Mouse (Mus musculus): ENCODE measurements around the gene Arhgap33. TPM values are rescaled to one million over a fixed set of nuclear protein-coding genes. Genes with fewer than 3 reads are reported as not detected.
"Not testable (repeated sequence)": the region's sequence is repeated elsewhere in the genome, so short reads cannot be mapped to it uniquely, and the experiment has no call there.

Gene Arhgap33
- polyA plus RNA-seq, 1 experiment from 2014 or later, result 90.0 TPM

GRCm38 (mm10) chr7:30477415-30478381 lies 57.2 kb downstream of the Arhgap33 start:
- ATAC-seq (ENCODE audit: low FRiP score, low read depth), result peak; percentile 71; the same call in 1 of the 2 replicates
- peak overlapping the region; percentile 42; the same call in 1 of the 2 replicates for H3K9ac ChIP-seq
- peak overlapping the region; percentile 17; the same call in 1 of the 2 replicates for H3K27ac ChIP-seq
- H3K4me1 ChIP-seq, result 0 out of 2 replicates have a peak, but pooled peaks cover 5% of the 10 kb centered on the region
- H3K4me2 ChIP-seq (replicated peaks), result peak overlapping the region; percentile 59
- no peaks in the 10 kb centered on the region for H3K27me3 ChIP-seq (replicated peaks)
- no peaks in the 10 kb centered on the region for H3K36me3 ChIP-seq
- 9% methylated on average over 28 of the region's 32 CpGs for WGBS
- no peaks in the 10 kb centered on the region; the same call in 1 of the 2 replicates for H3K9me3 ChIP-seq
- peak overlapping the region; percentile 22 for H3K4me3 ChIP-seq

GRCm38 (mm10) chr7:30476136-30476535 lies 58.7 kb downstream of the Arhgap33 start:
- not testable (repeated sequence) for H3K4me3 ChIP-seq; H3K9me3 ChIP-seq; H3K9ac ChIP-seq; ATAC-seq (ENCODE audit: low FRiP score, low read depth); H3K4me2 ChIP-seq (replicated peaks); H3K4me1 ChIP-seq; H3K36me3 ChIP-seq; H3K27me3 ChIP-seq (replicated peaks); H3K27ac ChIP-seq
- WGBS, result 94% methylated on average over 7 of the region's 7 CpGs

- 0 out of 2 replicates have a peak, but pooled peaks cover 5% of the 10 kb centered on the region for H3K4me1 ChIP-seq
- 71% methylated on average over 4 of the region's 4 CpGs for WGBS
- no peaks in the 10 kb centered on the region for H3K36me3 ChIP-seq
- H3K27ac ChIP-seq, result no peak overlapping the region
- H3K9ac ChIP-seq, result no peak overlapping the region
- peaks cover 6% of the 10 kb centered on the region; the same call in 1 of the 2 replicates for H3K9me3 ChIP-seq
- no peaks in the 10 kb centered on the region for H3K27me3 ChIP-seq (replicated peaks)
- no peak overlapping the region for H3K4me2 ChIP-seq (replicated peaks)
- no peak overlapping the region for H3K4me3 ChIP-seq
- ATAC-seq (ENCODE audit: low FRiP score, low read depth), result no peak
These were observed 59.9 kb downstream of the Arhgap33 start for GRCm38 (mm10) chr7:30474999-30475398.

GRCm38 (mm10) chr7:30472411-30472810 lies 62.4 kb downstream of the Arhgap33 start:
- ATAC-seq (ENCODE audit: low FRiP score, low read depth), result no peak
- peaks cover 6% of the 10 kb centered on the region; the same call in 1 of the 2 replicates for H3K9me3 ChIP-seq
- H3K4me2 ChIP-seq (replicated peaks), result no peak overlapping the region
- H3K4me1 ChIP-seq, result peaks cover 2% of the 10 kb centered on the region; the same call in 1 of the 2 replicates
- H3K27ac ChIP-seq, result no peak overlapping the region
- peaks cover 13% of the 10 kb centered on the region for H3K27me3 ChIP-seq (replicated peaks)
- no peaks in the 10 kb centered on the region for H3K36me3 ChIP-seq
- 47% methylated on average over 5 of the region's 5 CpGs for WGBS
- no peak overlapping the region for H3K4me3 ChIP-seq
- H3K9ac ChIP-seq, result no peak overlapping the region

Small RNA genes within 50 kb of the gene (microRNA-seq; reads per million reads assigned to microRNA genes)
- 1.1 reads per million for gene Gm38670

Other genes with a start within 250 kb of the Arhgap33 start
- 74.3 and 87.2 TPM in 2 replicates for gene Clip3, start 243.3 kb downstream of the Arhgap33 start, polyA plus RNA-seq (2016; fragmentation: Nextera tagmentation; extraction: Ambion mirVana)
- 93.4 and 95.9 TPM in 2 replicates for gene Alkbh6, start 226.3 kb downstream of the Arhgap33 start, polyA plus RNA-seq (2016; fragmentation: Nextera tagmentation; extraction: Ambion mirVana)
- gene Syne4, start 220.3 kb downstream of the Arhgap33 start, polyA plus RNA-seq (2016; fragmentation: Nextera tagmentation; extraction: Ambion mirVana), result 21.8 and 24.3 TPM in 2 replicates
- not detected in 2 replicates for gene E130208F15Rik, start 213.3 kb downstream of the Arhgap33 start, polyA plus RNA-seq (2016; fragmentation: Nextera tagmentation; extraction: Ambion mirVana)
- 25.9 and 26.7 TPM in 2 replicates for gene Sdhaf1, start 211.2 kb downstream of the Arhgap33 start, polyA plus RNA-seq (2016; fragmentation: Nextera tagmentation; extraction: Ambion mirVana)
- gene Lrfn3, start 172.3 kb downstream of the Arhgap33 start, polyA plus RNA-seq (2016; fragmentation: Nextera tagmentation; extraction: Ambion mirVana), result 10.7 and 11.1 TPM in 2 replicates
- 22.6 and 23.2 TPM in 2 replicates for gene Tyrobp, start 121.3 kb downstream of the Arhgap33 start, polyA plus RNA-seq (2016; fragmentation: Nextera tagmentation; extraction: Ambion mirVana)
- gene Hcst, start 115.2 kb downstream of the Arhgap33 start, polyA plus RNA-seq (2016; fragmentation: Nextera tagmentation; extraction: Ambion mirVana), result 0.72 and 1.2 TPM in 2 replicates
- gene Nfkbid, start 113.3 kb downstream of the Arhgap33 start, polyA plus RNA-seq (2016; fragmentation: Nextera tagmentation; extraction: Ambion mirVana), result 1.4 and 2.1 TPM in 2 replicates
- 368 and 386 TPM in 2 replicates for gene Aplp1, start 89.5 kb downstream of the Arhgap33 start, polyA plus RNA-seq (2016; fragmentation: Nextera tagmentation; extraction: Ambion mirVana)
- 13.5 and 14.6 TPM in 2 replicates for gene Kirrel2, start 77.4 kb downstream of the Arhgap33 start, polyA plus RNA-seq (2016; fragmentation: Nextera tagmentation; extraction: Ambion mirVana)
- gene Nphs1, start 76.7 kb downstream of the Arhgap33 start, polyA plus RNA-seq (2016; fragmentation: Nextera tagmentation; extraction: Ambion mirVana), result 2.0 and 3.3 TPM in 2 replicates
- gene Prodh2, start 41.4 kb downstream of the Arhgap33 start, polyA plus RNA-seq (2016; fragmentation: Nextera tagmentation; extraction: Ambion mirVana), result not detected in 2 replicates
- 5.4 and 6.0 TPM in 2 replicates for gene Hspb6, start 17.1 kb upstream of the Arhgap33 start, polyA plus RNA-seq (2016; fragmentation: Nextera tagmentation; extraction: Ambion mirVana)
- gene Proser3, start 17.2 kb upstream of the Arhgap33 start, polyA plus RNA-seq (2016; fragmentation: Nextera tagmentation; extraction: Ambion mirVana), result 9.7 and 11.0 TPM in 2 replicates
- gene Lin37, start 24.8 kb upstream of the Arhgap33 start, polyA plus RNA-seq (2016; fragmentation: Nextera tagmentation; extraction: Ambion mirVana), result 52.8 and 53.4 TPM in 2 replicates
- gene U2af1l4, start 28.2 kb upstream of the Arhgap33 start, polyA plus RNA-seq (2016; fragmentation: Nextera tagmentation; extraction: Ambion mirVana), result 83.8 and 87.9 TPM in 2 replicates
- gene Gm49396, start 28.3 kb upstream of the Arhgap33 start, polyA plus RNA-seq (2016; fragmentation: Nextera tagmentation; extraction: Ambion mirVana), result 16.2 and 17.1 TPM in 2 replicates
- 137 and 143 TPM in 2 replicates for gene Psenen, start 28.6 kb upstream of the Arhgap33 start, polyA plus RNA-seq (2016; fragmentation: Nextera tagmentation; extraction: Ambion mirVana)
- 4.1 and 5.7 TPM in 2 replicates for gene Igflr1, start 30.4 kb upstream of the Arhgap33 start, polyA plus RNA-seq (2016; fragmentation: Nextera tagmentation; extraction: Ambion mirVana)
- gene Kmt2b, start 53.7 kb upstream of the Arhgap33 start, polyA plus RNA-seq (2016; fragmentation: Nextera tagmentation; extraction: Ambion mirVana), result 12.2 and 13.7 TPM in 2 replicates
- gene Zbtb32, start 63.8 kb upstream of the Arhgap33 start, polyA plus RNA-seq (2016; fragmentation: Nextera tagmentation; extraction: Ambion mirVana), result 0.22 and 0.47 TPM in 2 replicates
- 1.6 and 1.9 TPM in 2 replicates for gene Upk1a, start 77.8 kb upstream of the Arhgap33 start, polyA plus RNA-seq (2016; fragmentation: Nextera tagmentation; extraction: Ambion mirVana)
- 912 and 934 TPM in 2 replicates for gene Cox6b1, start 91.1 kb upstream of the Arhgap33 start, polyA plus RNA-seq (2016; fragmentation: Nextera tagmentation; extraction: Ambion mirVana)
- not detected in 2 replicates for gene Etv2, start 100.8 kb upstream of the Arhgap33 start, polyA plus RNA-seq (2016; fragmentation: Nextera tagmentation; extraction: Ambion mirVana)
- gene Rbm42, start 115.3 kb upstream of the Arhgap33 start, polyA plus RNA-seq (2016; fragmentation: Nextera tagmentation; extraction: Ambion mirVana), result 163 and 167 TPM in 2 replicates
- 39.5 and 45.2 TPM in 2 replicates for gene Haus5, start 129.9 kb upstream of the Arhgap33 start, polyA plus RNA-seq (2016; fragmentation: Nextera tagmentation; extraction: Ambion mirVana)
- not detected in 2 replicates for gene Pmis2, start 136.5 kb upstream of the Arhgap33 start, polyA plus RNA-seq (2016; fragmentation: Nextera tagmentation; extraction: Ambion mirVana)
- not detected in 2 replicates for gene 2200002J24Rik, start 163.9 kb upstream of the Arhgap33 start, polyA plus RNA-seq (2016; fragmentation: Nextera tagmentation; extraction: Ambion mirVana)
- 1.3 and 2.0 TPM in 2 replicates for gene Atp4a, start 177.1 kb upstream of the Arhgap33 start, polyA plus RNA-seq (2016; fragmentation: Nextera tagmentation; extraction: Ambion mirVana)
- 185 and 194 TPM in 2 replicates for gene Tmem147, start 194.5 kb upstream of the Arhgap33 start, polyA plus RNA-seq (2016; fragmentation: Nextera tagmentation; extraction: Ambion mirVana)
- gene Gapdhs, start 208.6 kb upstream of the Arhgap33 start, polyA plus RNA-seq (2016; fragmentation: Nextera tagmentation; extraction: Ambion mirVana), result 1.4 and 1.5 TPM in 2 replicates
- 1.1 and 2.6 TPM in 2 replicates for gene Sbsn, start 216.4 kb upstream of the Arhgap33 start, polyA plus RNA-seq (2016; fragmentation: Nextera tagmentation; extraction: Ambion mirVana)
- gene Dmkn, start 228.7 kb upstream of the Arhgap33 start, polyA plus RNA-seq (2016; fragmentation: Nextera tagmentation; extraction: Ambion mirVana), result 0.24 and 0.38 TPM in 2 replicates

Measured in neural tube, embryonic 12.5 days (tissue).